Mouse (Mus musculus) midbrain, embryonic 10.5 days (tissue): ENCODE data around the gene Gh. TPM values are rescaled to one million over a fixed set of nuclear protein-coding genes. Genes with fewer than 3 reads are reported as not detected.

ENCODE experiments used
- DNase-seq: peaks from one replicate; pipeline ENCODE4 v3.0.0-alpha.2; 2017; ENCODE audit warnings: low spot score
- H3K27ac ChIP-seq: fragments of 300-500 bp; sonication (generic); replicated peaks from 2 replicates; pipeline ENCODE4 v1.5.1; 2016; ENCODE audit warnings: mild to moderate bottlenecking
- H3K27me3 ChIP-seq: fragments of 300-500 bp; sonication (generic); 2 replicates; pipeline ENCODE4 v1.6.1; 2016; ENCODE audit warnings: low read depth, mild to moderate bottlenecking; ENCODE audit not compliant: poor library complexity, severe bottlenecking
- H3K36me3 ChIP-seq: fragments of 300-500 bp; sonication (generic); 2 replicates; pipeline ENCODE4 v1.6.1; 2016; ENCODE audit warnings: mild to moderate bottlenecking, moderate library complexity
- H3K4me1 ChIP-seq: fragments of 300-500 bp; sonication (generic); 2 replicates; pipeline ENCODE4 v1.6.1; 2016
- H3K4me3 ChIP-seq: fragments of 300-500 bp; sonication (generic); 2 replicates; pipeline ENCODE4 v1.5.1; 2016; ENCODE audit warnings: mild to moderate bottlenecking, moderate library complexity
- H3K9me3 ChIP-seq: fragments of 300-500 bp; sonication (generic); replicated peaks from 2 replicates; pipeline ENCODE4 v1.6.1; 2016; ENCODE audit warnings: mild to moderate bottlenecking
- WGBS: fragments of 180-500 bp; shearing (Covaris S2); methylation state at CpG from one replicate; pipeline ENCODE4 v1.1.7; 2016; 5-methylcytosine and 5-hydroxymethylcytosine counted together
- polyA plus RNA-seq: library from polyadenylated mRNA; unstranded; fragments of >200 nt; fragmentation: Nextera tagmentation; extraction: Ambion mirVana; gene quantifications from 2 replicates; pipeline ENCODE4 v1.2.1, GENCODE M21; 2016

Gh gene
- polyA plus RNA-seq, 1 experiment from 2014 or later = not detected

DNA sequence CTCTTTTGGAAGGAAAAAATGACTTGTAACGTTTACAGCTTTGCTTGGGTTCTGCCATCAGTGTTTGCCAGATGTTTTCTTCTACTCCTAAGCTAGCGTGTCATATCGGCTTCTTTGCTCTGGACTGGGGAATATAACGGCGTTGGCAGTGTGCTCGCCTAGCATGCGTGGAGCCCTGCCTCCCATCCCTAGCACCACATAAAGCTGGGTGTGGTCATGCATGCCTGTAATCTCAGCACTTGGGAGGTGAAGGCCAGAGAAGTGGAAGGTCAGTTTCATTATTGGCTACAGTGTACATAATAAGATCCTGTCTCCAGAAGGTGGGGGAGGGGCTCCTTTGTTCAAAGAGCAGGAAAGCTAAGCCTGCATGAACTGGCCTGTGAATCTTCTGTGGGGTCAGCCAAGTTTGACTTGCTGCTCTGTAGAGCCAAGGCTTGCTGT lies 26.7 kb downstream of the Gh start:
- no peak for DNase-seq
- H3K27ac ChIP-seq = 0 out of 2 replicates have a peak overlapping the region, but pooled peaks have one; percentile 42
- H3K4me3 ChIP-seq = no peak overlapping the region
- H3K9me3 ChIP-seq = no peaks in the 10 kb centered on the region; the same call in 1 of the 2 replicates
- 90% methylated on average over 7 of the region's 7 CpGs for WGBS
- peaks cover 44% of the 10 kb centered on the region for H3K4me1 ChIP-seq
- H3K36me3 ChIP-seq = peaks cover 3% of the 10 kb centered on the region; the same call in 1 of the 2 replicates
- H3K27me3 ChIP-seq = peaks cover 23% of the 10 kb centered on the region

DNA sequence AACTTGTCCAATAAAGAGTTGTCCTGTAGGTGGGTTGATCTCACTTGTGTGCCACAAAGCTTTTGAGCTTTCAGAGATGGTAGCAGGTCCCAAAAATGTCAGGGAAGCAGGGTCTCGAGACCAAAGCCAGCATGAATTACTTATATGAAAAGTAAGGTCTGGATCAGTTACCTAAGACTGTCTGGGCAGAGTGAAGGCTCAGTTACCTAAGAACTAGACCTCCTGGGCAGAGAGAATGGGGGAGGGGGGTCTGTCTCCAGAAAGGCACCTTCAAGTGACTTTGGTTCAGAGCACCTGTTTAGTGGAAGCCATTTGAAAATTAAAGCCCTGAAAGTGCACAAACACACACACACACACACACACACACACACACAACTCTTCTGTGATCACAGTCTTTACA lies 27.3 kb downstream of the Gh start:
- 94% methylated on average over 1 of the region's 1 CpGs for WGBS
- Histone ChIP-seq H3K27ac (0 out of 2 replicates have a peak overlapping the region, but pooled peaks have one; percentile 42), H3K4me1 (peaks cover 46% of the 10 kb centered on the region), H3K27me3 (peaks cover 23% of the 10 kb centered on the region), H3K36me3 (peaks cover 3% of the 10 kb centered on the region; the same call in 1 of the 2 replicates), H3K9me3 (no peaks in the 10 kb centered on the region; the same call in 1 of the 2 replicates), H3K4me3 (no peak overlapping the region)
- DNase-seq = no peak

DNA sequence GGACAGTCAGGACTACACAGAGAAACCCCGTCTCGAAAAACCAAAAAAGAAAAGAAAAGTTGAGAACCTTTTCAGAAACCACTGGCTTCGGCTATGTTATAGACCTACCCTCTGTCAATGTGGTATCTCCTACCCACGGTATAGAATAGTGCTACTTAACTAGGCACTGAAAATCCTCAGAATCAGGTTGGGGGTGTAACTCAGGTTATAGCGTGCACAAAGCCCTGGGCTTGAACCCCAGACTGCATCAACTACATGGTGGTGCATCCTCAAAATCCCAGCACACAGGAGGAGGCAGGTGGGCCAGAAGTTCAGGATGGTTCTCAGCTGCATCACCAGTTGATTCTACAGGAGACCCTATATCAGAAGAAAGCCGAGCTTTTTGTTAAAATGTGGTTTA lies 27.9 kb downstream of the Gh start:
- H3K27ac ChIP-seq = 0 out of 2 replicates have a peak overlapping the region, but pooled peaks have one; percentile 96
- H3K27me3 ChIP-seq = peaks cover 23% of the 10 kb centered on the region
- 92% methylated on average over 6 of the region's 6 CpGs for WGBS
- no peaks in the 10 kb centered on the region; the same call in 1 of the 2 replicates for H3K9me3 ChIP-seq
- peaks cover 5% of the 10 kb centered on the region; the same call in 1 of the 2 replicates for H3K36me3 ChIP-seq
- DNase-seq = no peak
- H3K4me1 ChIP-seq = peaks cover 51% of the 10 kb centered on the region
- H3K4me3 ChIP-seq = peak overlapping the region; percentile 99; the same call in 1 of the 2 replicates

DNA sequence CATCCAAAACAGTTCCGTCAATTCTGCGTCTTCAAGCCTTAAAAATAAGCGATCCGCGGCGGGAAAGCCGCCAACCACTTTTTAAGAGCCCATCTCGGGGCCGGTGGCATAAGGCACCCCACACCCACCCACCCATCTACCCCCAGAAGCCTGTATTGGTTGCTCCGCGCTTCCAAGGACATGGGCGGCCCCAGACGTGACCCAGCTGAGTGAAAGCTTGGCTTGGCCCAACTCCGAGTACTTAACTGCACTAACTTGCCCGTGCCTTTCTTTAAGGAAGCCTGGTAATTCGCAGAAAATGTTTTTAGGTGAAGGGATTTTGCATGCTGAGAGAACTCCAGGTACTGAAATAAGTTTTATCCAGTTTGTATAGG lies 28.4 kb downstream of the Gh start:
- H3K9me3 ChIP-seq = no peaks in the 10 kb centered on the region; the same call in 1 of the 2 replicates
- DNase-seq = no peak
- H3K27me3 ChIP-seq = peaks cover 22% of the 10 kb centered on the region
- H3K36me3 ChIP-seq = peaks cover 9% of the 10 kb centered on the region
- peak overlapping the region; percentile 99 for H3K4me3 ChIP-seq
- 21% methylated on average over 16 of the region's 16 CpGs for WGBS
- H3K27ac ChIP-seq = peak overlapping the region; percentile 96
- peaks cover 56% of the 10 kb centered on the region for H3K4me1 ChIP-seq

DNA sequence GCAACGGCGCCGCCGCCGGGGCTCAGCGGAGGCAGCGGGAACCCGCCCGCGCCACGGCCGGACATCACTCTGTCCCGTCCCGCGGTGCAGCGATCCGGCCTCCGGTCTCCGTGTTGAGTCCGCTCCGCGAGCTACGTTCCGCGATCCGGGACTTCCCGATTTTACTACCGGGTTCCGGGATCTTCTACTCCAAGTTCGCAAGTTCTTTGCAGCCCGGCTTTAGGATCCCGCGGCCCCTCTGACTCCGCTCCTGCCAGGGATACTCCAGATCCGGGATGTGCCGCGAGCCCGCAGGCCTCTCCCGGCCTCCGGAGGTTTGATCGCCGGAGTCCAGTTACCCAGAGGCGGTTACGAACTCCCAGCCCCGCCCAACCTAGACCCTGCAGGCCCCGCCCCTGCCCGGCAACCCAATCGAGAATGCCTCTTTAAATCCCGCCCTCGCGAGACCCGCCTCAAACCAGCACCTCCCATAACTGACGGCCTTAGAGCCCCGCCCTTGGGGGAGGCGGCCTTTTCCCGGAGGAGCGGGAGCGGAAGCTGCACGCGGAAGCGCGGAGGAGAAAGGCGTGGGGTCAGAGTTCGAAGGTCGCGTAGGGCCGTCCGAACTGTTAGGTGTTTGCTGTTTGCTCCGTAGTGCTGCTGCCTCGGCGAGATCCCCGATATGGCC lies 28.9 kb downstream of the Gh start, which contains the start of gene Smarcd2:
Gene Smarcd2 (minus strand): TSS at position 329 of the 667 bp plus-strand sequence.
- peaks cover 14% of the 10 kb centered on the region for H3K36me3 ChIP-seq
- peaks cover 17% of the 10 kb centered on the region for H3K27me3 ChIP-seq
- H3K27ac ChIP-seq = peak within 1 kb of the TSS; percentile 96
- peaks cover 62% of the 10 kb centered on the region for H3K4me1 ChIP-seq
- no peaks in the 10 kb centered on the region; the same call in 1 of the 2 replicates for H3K9me3 ChIP-seq
- under 1% methylated on average over 72 of the region's 72 CpGs for WGBS
- peak; percentile 100 for DNase-seq
- H3K4me3 ChIP-seq = peak within 1 kb of the TSS; percentile 99

DNA sequence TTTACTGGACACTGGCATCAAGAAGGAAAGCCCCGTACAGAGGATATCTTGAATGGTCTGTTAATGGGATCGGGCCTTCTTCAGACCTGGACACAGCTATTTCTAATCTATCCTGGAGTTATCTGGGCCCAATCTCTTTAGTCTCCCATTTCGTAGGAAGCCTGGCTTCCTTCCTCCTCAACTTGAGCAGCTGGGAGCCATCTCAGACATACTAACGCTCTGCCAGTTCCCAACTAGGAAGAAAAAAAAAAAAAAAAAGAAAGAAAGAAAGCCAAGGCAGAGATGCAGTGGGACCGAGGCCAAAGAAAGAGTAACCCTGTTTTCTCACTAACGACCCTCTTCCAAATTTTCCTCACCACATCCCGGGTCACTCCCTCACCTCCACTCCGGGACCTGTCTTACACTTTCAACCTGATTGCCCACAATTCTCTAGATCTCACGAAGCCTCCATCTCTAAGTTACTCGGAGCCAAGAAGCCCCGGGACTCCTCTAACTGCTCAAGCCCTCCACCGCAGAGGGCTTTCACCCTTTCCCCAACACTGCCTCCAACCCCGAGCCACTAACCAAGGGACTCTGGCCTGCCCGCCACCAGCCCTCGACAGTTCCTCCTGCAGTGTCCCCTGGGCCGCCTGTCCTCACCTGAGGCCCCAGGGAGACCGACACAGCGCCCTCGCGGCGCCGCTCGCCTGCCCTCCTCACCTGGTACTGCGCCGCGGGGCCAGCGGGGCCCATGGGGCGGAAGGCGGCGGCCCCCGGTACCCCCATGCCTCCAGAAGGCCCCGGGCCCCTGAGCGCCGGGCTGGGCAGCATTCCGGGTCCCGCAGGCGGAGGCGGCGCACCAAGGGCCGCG lies 29.6 kb downstream of the Gh start:
- peaks cover 21% of the 10 kb centered on the region for H3K36me3 ChIP-seq
- H3K27ac ChIP-seq = peak overlapping the region; percentile 96
- no peak for DNase-seq
- H3K27me3 ChIP-seq = peaks cover 9% of the 10 kb centered on the region; the same call in 1 of the 2 replicates
- no peaks in the 10 kb centered on the region; the same call in 1 of the 2 replicates for H3K9me3 ChIP-seq
- 3% methylated on average over 41 of the region's 41 CpGs for WGBS
- H3K4me1 ChIP-seq = peaks cover 69% of the 10 kb centered on the region
- peak overlapping the region; percentile 99 for H3K4me3 ChIP-seq

DNA sequence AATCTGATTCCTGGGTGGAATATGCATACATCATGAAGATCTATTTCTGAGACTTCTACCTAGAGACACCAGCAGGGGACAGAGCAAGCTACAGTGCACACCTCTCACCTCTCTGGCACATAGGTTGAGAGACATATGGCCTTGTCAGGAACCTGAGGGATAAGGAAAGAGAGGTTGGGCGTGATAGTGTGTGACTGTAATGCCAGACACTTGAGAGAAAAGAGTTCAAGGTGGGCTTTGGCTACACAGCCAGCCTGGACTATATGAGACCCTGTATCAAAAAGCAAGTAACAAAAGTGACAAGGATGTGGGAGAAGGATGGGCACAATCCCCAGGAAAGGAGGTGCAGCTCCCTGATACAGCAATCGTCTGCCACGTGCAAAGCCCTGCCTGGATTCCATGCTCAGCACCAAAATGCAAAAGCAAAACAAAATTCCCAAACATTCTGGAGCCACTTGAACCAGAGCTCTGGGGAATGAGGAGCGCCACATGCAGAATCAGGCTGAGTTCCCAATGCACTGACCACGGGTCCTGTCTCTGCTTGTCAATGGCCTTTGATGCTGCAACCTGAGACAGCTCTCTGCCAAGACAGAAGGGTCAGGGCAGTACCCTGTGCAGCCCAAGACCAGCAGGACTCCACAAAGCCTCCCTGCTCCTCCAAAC lies 30.4 kb downstream of the Gh start:
- Histone ChIP-seq H3K4me3 (peak overlapping the region; percentile 99), H3K27me3 (0 out of 2 replicates have a peak, but pooled peaks cover 6% of the 10 kb centered on the region), H3K27ac (peak overlapping the region; percentile 96), H3K9me3 (no peaks in the 10 kb centered on the region; the same call in 1 of the 2 replicates), H3K4me1 (peaks cover 64% of the 10 kb centered on the region), H3K36me3 (peaks cover 29% of the 10 kb centered on the region)
- 58% methylated on average over 5 of the region's 5 CpGs for WGBS
- peak; percentile 27 for DNase-seq

DNA sequence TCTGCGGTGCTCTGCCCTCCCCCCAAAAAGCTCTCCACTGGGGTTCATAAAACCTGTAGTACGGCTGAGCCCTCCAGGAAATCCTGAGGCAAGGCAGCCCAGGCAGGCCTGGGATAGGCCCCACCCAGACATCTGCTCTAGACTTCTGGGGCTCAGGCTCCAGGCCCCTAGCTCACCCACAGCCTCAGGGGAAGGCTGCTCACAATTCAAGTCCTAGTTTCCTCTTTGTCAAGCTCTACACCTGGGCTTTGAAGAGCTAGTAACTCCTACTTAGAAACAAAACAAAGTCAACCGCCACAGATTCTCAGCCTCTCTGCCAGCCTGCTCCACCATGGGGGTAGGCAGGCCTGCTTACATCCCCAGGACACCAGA lies 32.6 kb downstream of the Gh start:
- Histone ChIP-seq H3K9me3 (no peaks in the 10 kb centered on the region; the same call in 1 of the 2 replicates), H3K4me3 (0 out of 2 replicates have a peak overlapping the region, but pooled peaks have one; percentile 9), H3K27me3 (no peaks in the 10 kb centered on the region), H3K4me1 (peaks cover 54% of the 10 kb centered on the region), H3K27ac (peak overlapping the region; percentile 69), H3K36me3 (peaks cover 51% of the 10 kb centered on the region)
- no peak for DNase-seq
- 75% methylated on average over 3 of the region's 3 CpGs for WGBS

DNA sequence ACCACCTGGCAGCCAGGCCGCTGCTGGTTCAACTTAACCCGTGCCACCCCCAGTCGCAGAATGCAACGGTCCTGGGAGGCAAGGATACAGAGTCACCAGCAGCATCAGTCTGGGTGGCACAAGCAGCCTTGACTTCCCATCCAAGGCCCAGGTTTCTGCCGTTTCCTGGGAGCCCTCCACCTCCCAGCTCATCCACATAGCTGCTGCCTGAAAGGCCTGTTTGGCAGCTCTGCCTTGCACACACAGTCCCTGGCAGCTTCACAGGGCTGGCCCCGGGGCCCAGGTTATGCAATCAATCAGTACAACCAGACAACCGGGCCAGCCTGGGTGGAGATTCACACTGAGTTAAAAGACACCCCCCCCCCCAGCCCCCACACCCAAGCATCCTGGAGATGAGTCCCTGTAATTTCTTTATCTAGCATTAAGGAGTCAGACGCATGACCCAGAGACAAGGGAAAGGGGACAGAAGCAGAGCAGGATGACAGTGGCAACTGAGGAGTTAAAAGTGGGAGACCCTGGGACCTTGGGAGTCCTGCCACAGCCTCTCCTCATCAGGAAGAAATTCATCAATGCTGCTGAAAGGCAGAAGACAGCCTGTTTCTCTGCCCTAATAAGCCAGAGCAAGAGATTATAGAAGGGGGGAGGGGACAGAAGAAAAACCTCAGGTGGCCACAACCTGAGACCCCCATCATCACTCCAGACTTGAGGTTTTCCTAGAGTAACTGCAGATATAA lies 33.2 kb downstream of the Gh start:
- Histone ChIP-seq H3K9me3 (no peaks in the 10 kb centered on the region), H3K27ac (peak overlapping the region; percentile 69), H3K36me3 (peaks cover 57% of the 10 kb centered on the region), H3K4me1 (peaks cover 53% of the 10 kb centered on the region), H3K4me3 (0 out of 2 replicates have a peak overlapping the region, but pooled peaks have one; percentile 9), H3K27me3 (no peaks in the 10 kb centered on the region)
- WGBS = 81% methylated on average over 8 of the region's 8 CpGs
- no peak for DNase-seq

DNA sequence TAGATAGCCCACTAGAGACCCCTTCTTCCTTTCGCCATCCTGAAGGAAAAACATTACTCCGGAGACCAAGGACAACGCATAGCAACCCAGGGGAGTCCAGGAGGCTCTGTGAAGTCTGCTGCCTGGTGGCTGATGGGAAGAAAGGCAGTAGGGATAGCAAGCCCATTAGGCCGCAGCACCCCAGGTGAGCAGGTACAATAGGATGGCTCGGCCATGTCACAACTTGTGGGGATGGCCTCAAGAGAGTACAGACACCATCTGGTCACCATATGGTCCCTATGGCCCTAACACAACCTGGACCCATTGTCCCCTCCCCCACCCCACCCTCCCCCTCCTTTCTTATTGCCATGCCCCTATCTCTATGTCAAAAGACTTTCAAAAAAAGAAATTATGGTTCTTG lies 33.8 kb downstream of the Gh start:
- peaks cover 49% of the 10 kb centered on the region for H3K4me1 ChIP-seq
- H3K36me3 ChIP-seq = peaks cover 63% of the 10 kb centered on the region
- H3K27me3 ChIP-seq = no peaks in the 10 kb centered on the region
- WGBS = 83% methylated on average over 5 of the region's 5 CpGs
- no peak for DNase-seq
- H3K9me3 ChIP-seq = no peaks in the 10 kb centered on the region
- no peak overlapping the region for H3K4me3 ChIP-seq
- H3K27ac ChIP-seq = peak overlapping the region; percentile 69; the same call in 1 of the 2 replicates

DNA sequence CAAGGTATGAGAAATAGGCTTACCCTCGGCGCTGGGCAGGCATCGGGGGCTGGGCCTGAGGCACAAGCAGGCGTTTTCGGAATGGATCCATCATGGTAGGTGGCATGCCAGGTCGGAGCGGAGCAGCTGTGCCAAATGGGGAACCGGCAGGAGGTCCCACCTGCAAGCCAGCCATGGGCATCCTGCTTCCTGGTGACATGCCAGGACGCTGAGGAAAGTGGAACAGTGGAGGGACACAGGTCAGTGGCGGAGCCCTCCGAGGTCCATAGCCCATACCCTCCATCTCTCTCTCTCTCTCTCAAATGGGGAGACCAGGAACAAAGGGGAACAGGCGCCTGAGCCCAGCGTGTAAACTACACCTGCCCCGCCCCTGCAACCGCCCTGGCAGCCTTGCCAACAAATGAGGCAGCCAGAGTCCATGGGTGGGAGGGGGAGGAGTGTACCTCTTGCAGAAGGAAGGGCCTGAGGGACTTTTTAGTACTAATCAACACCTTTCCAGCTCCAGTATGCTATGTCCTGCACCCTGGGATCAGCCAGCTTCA lies 34.3 kb downstream of the Gh start:
- no peaks in the 10 kb centered on the region for H3K27me3 ChIP-seq
- peaks cover 49% of the 10 kb centered on the region for H3K4me1 ChIP-seq
- no peak overlapping the region for H3K4me3 ChIP-seq
- WGBS = 85% methylated on average over 15 of the region's 15 CpGs
- peak overlapping the region; percentile 39; the same call in 1 of the 2 replicates for H3K27ac ChIP-seq
- DNase-seq = no peak
- H3K9me3 ChIP-seq = no peaks in the 10 kb centered on the region
- peaks cover 68% of the 10 kb centered on the region for H3K36me3 ChIP-seq
